Mouse (Mus musculus): ENCODE data around the gene Gm16381. TPM values are rescaled to one million over a fixed set of nuclear protein-coding genes. Genes with fewer than 3 reads are reported as not detected.

Gm16381 gene
- polyA plus RNA-seq (2012; rRNA removed), result not detected in 2 replicates

GRCm38 (mm10) chr12:87644520-87644919 is at the start of gene Gm16381:
TSS of gene Gm16381 (minus strand) at chr12:87644620.

GRCm38 (mm10) chr12:87618569-87618968 is 25.9 kb downstream of the Gm16381 start, which contains the start of gene Gm4027:
TSS of gene Gm4027 (plus strand) at chr12:87618869.

DNA sequence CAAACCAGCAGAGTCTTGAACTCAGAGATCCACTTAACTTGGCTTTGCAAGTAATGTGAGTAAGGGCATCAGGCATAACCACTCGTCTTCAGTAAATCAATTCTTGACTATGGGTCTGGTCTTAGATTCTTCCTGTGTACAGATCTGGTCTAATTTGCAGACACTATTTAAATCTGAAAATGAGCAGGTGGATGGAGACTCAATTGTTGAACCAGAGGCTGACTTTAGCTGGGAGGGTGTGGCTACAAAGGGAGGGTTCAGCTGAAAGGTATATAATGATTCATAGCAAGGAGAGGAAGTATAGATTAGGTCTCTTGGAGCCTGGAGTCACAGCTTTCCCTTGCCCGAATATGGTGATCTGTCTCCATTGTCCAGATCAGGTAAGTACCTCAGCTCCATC is 42.0 kb downstream of the Gm16381 start, which contains the start of gene Oog1:
Gene Oog1, plus strand, starts transcription at position 301 of the 400 bp plus-strand sequence.

Other genes with a start within 250 kb of the Gm16381 start
- 7.3 and 12.3 TPM in 2 replicates for gene Slirp, start 200.7 kb downstream of the Gm16381 start, polyA plus RNA-seq (2012; rRNA removed)
- gene Alkbh1, start 200.6 kb downstream of the Gm16381 start, polyA plus RNA-seq (2012; rRNA removed), result 22.2 and 22.5 TPM in 2 replicates
- gene Snw1, start 172.3 kb downstream of the Gm16381 start, polyA plus RNA-seq (2012; rRNA removed), result 4.9 and 5.3 TPM in 2 replicates
- not detected in 2 replicates for gene Gm5788, start 149.9 kb downstream of the Gm16381 start, polyA plus RNA-seq (2012; rRNA removed)
- not detected in 2 replicates for gene Gm8300, start 130.3 kb downstream of the Gm16381 start, polyA plus RNA-seq (2012; rRNA removed)
- gene Oog1, start 41.9 kb downstream of the Gm16381 start, polyA plus RNA-seq (2012; rRNA removed), result 1.2 and 2.1 TPM in 2 replicates
- gene Gm4027, start 25.8 kb downstream of the Gm16381 start, polyA plus RNA-seq (2012; rRNA removed), result not detected in 2 replicates
- not detected in 2 replicates for gene Gm21319, start 131.1 kb upstream of the Gm16381 start, polyA plus RNA-seq (2012; rRNA removed)
- not detected in 2 replicates for gene Gm21936, start 150.9 kb upstream of the Gm16381 start, polyA plus RNA-seq (2012; rRNA removed)
- gene BB287469, start 172.0 kb upstream of the Gm16381 start, polyA plus RNA-seq (2012; rRNA removed), result not detected in 2 replicates
- gene Gm2001, start 197.7 kb upstream of the Gm16381 start, polyA plus RNA-seq (2012; rRNA removed), result not detected in 2 replicates
- gene Gm2016, start 229.5 kb upstream of the Gm16381 start, polyA plus RNA-seq (2012; rRNA removed), result not detected in 2 replicates